Mouse (Mus musculus) heart, embryonic 15.5 days (tissue): ENCODE data around the gene Atxn1l. TPM values are rescaled to one million over a fixed set of nuclear protein-coding genes. Genes with fewer than 3 reads are reported as not detected.
A peak's percentile ranks its signal among the peaks of the same experiment; 100 is the strongest.
"Not testable (repeated sequence)": the region's sequence is repeated elsewhere in the genome, so short reads cannot be mapped to it uniquely, and the experiment has no call there.

Source experiments
- ATAC-seq: fragments of 200-750 bp; cut with Nextera tagmentation; replicated peaks from 2 replicates; pipeline ENCODE4 v1.8.0; 2017; ENCODE audit warnings: low read depth, moderate TSS enrichment; ENCODE audit not compliant: insufficient number of reproducible peaks, insufficient read depth, low FRiP score
- H3K27ac ChIP-seq: fragments of 300-500 bp; sonication (generic); 2 replicates; pipeline ENCODE4 v1.5.1; 2015; ENCODE audit warnings: mild to moderate bottlenecking, inconsistent platforms
- H3K27me3 ChIP-seq: fragments of 300-500 bp; sonication (generic); 2 replicates; pipeline ENCODE4 v1.6.1; 2015; ENCODE audit warnings: inconsistent platforms
- H3K36me3 ChIP-seq: fragments of 300-500 bp; sonication (generic); 2 replicates; pipeline ENCODE4 v1.6.1; 2015; ENCODE audit warnings: mild to moderate bottlenecking, inconsistent platforms
- H3K4me1 ChIP-seq: fragments of 300-500 bp; sonication (generic); replicated peaks from 2 replicates; pipeline ENCODE4 v1.6.1; 2015; ENCODE audit warnings: inconsistent platforms
- H3K4me2 ChIP-seq: fragments of 300-500 bp; sonication (generic); 2 replicates; pipeline ENCODE4 v1.6.1; 2015; ENCODE audit warnings: inconsistent platforms, mild to moderate bottlenecking, moderate library complexity
- H3K4me3 ChIP-seq: fragments of 300-500 bp; sonication (generic); 2 replicates; pipeline ENCODE4 v1.5.1; 2015; ENCODE audit warnings: mild to moderate bottlenecking, inconsistent platforms
- H3K9ac ChIP-seq: fragments of 300-500 bp; sonication (generic); 2 replicates; pipeline ENCODE4 v1.6.1; 2015; ENCODE audit warnings: mild to moderate bottlenecking, inconsistent platforms
- H3K9me3 ChIP-seq: fragments of 300-500 bp; sonication (generic); replicated peaks from 2 replicates; pipeline ENCODE4 v1.6.1; 2016; ENCODE audit warnings: inconsistent platforms
- WGBS: fragments of 180-500 bp; shearing (Covaris S2); methylation state at CpG from one replicate; pipeline ENCODE4 v1.1.7; 2015; ENCODE audit warnings: mixed read lengths; 5-methylcytosine and 5-hydroxymethylcytosine counted together
- polyA plus RNA-seq: library from polyadenylated mRNA; unstranded; fragments of >200 nt; fragmentation: Nextera tagmentation; extraction: Ambion mirVana; gene quantifications from 2 replicates; pipeline ENCODE4 v1.2.1, GENCODE M21; 2015

Gene Atxn1l
- polyA plus RNA-seq, 1 experiment from 2014 or later, result 4.4 TPM

- Histone ChIP-seq H3K4me2 (no peak overlapping the region), H3K27ac (no peak overlapping the region), H3K9me3 (peaks cover 3% of the 10 kb centered on the region; the same call in 1 of the 2 replicates), H3K36me3 (no peaks in the 10 kb centered on the region), H3K27me3 (no peaks in the 10 kb centered on the region), H3K4me1 (no peaks in the 10 kb centered on the region), H3K4me3 (no peak overlapping the region), H3K9ac (no peak overlapping the region)
- ATAC-seq, result no peak
- 85% methylated on average over 7 of the region's 7 CpGs for WGBS
Measured at GRCm38 (mm10) chr8:109759426-109759825, 21.9 kb upstream of the Atxn1l start.

DNA sequence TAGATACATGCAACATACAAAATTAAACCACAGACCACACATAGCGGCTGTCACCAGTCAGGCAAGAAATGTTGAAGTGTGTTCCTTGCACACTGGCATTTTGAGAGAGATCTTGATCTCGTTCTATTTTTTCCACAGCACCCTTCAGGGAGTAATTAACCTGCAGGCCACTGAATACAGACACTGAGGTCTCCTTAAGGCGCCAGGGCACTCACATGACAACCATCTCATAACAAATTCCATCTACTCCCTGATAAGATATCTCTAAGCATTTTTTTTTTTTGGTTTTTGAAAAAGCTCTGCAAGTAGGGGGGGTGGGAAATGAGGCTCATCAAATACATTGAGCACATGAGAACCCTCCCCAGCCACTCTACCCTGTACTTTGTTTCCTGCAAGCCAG, 19.3 kb upstream of the Atxn1l start:
- Histone ChIP-seq H3K27me3 (no peaks in the 10 kb centered on the region), H3K4me1 (no peaks in the 10 kb centered on the region), H3K9ac (no peak overlapping the region), H3K9me3 (no peaks in the 10 kb centered on the region), H3K27ac (no peak overlapping the region), H3K4me3 (no peak overlapping the region), H3K4me2 (no peak overlapping the region), H3K36me3 (no peaks in the 10 kb centered on the region)
- 66% methylated on average over 3 of the region's 3 CpGs for WGBS
- ATAC-seq, result no peak

GRCm38 (mm10) chr8:109755554-109755953, 18.0 kb upstream of the Atxn1l start:
- not testable (repeated sequence) for H3K9me3 ChIP-seq, ATAC-seq, H3K36me3 ChIP-seq, H3K27me3 ChIP-seq, H3K4me3 ChIP-seq, H3K9ac ChIP-seq, H3K4me1 ChIP-seq, H3K4me2 ChIP-seq, H3K27ac ChIP-seq
- 76% methylated on average over 4 of the region's 4 CpGs for WGBS

- Histone ChIP-seq H3K4me3 (no peak overlapping the region), H3K9ac (no peak overlapping the region), H3K27me3 (no peaks in the 10 kb centered on the region), H3K4me1 (no peaks in the 10 kb centered on the region), H3K9me3 (no peaks in the 10 kb centered on the region), H3K4me2 (no peak overlapping the region), H3K27ac (no peak overlapping the region), H3K36me3 (no peaks in the 10 kb centered on the region)
- no peak for ATAC-seq
- 77% methylated on average over 8 of the region's 8 CpGs for WGBS
Measured at GRCm38 (mm10) chr8:109754696-109755095, 17.2 kb upstream of the Atxn1l start.

DNA sequence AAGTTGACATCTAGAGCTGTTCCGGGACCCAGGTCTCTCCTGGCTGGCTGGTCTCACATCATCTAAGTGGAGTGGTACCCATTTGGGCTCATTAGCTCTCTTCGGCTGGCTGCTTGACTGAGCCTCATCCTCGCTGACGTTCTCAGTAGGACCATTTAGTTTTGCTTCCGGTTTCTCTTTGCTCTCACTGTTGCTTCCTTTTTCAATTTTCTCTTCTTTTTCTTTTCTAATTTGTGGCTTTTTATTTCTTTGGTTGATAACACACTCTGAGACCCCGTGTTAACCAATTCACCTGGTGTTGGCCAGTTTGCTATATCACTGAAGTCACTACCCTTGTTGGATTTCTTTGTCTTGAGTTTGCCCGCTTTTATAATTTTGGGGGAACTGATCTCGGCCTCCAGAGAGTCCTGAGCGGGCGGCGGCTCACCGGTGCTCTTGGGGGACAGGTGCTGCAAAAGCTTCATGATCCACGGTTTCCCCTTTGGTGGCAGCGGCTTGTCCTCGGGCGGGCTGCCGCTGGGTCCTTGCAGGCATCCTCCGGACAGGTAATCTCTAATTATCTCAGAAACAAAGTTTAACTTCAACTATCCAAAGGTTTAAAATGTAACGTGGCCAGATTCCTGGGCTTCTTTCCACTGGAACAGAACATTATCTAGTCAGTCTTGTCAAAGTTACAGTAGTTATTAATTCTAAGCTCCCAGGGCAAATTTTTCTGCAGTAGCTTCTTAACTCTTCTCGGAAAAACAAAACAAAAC, 14.4 kb upstream of the Atxn1l start:
- ATAC-seq, result no peak
- WGBS, result 84% methylated on average over 20 of the region's 20 CpGs

GRCm38 (mm10) chr8:109750699-109751098, 13.2 kb upstream of the Atxn1l start:
- Histone ChIP-seq H3K9me3 (no peaks in the 10 kb centered on the region), H3K9ac (no peak overlapping the region), H3K27ac (no peak overlapping the region), H3K36me3 (no peaks in the 10 kb centered on the region), H3K27me3 (no peaks in the 10 kb centered on the region), H3K4me3 (no peak overlapping the region), H3K4me1 (no peaks in the 10 kb centered on the region), H3K4me2 (no peak overlapping the region)
- WGBS, result 65% methylated on average over 12 of the region's 12 CpGs
- no peak for ATAC-seq

More for the DNA sequence above, 14.4 kb upstream of the Atxn1l start:
- Histone ChIP-seq H3K27me3 (no peaks in the 10 kb centered on the region), H3K9me3 (no peaks in the 10 kb centered on the region), H3K27ac (no peak overlapping the region), H3K4me2 (no peak overlapping the region), H3K36me3 (no peaks in the 10 kb centered on the region), H3K9ac (no peak overlapping the region), H3K4me1 (no peaks in the 10 kb centered on the region), H3K4me3 (no peak overlapping the region)

- Histone ChIP-seq H3K9ac (no peak overlapping the region), H3K27me3 (no peaks in the 10 kb centered on the region), H3K36me3 (no peaks in the 10 kb centered on the region), H3K4me3 (no peak overlapping the region), H3K4me1 (no peaks in the 10 kb centered on the region), H3K9me3 (no peaks in the 10 kb centered on the region), H3K27ac (no peak overlapping the region), H3K4me2 (no peak overlapping the region)
- WGBS, result 43% methylated on average over 5 of the region's 5 CpGs
- no peak for ATAC-seq
Measured at GRCm38 (mm10) chr8:109750274-109750673, 12.7 kb upstream of the Atxn1l start.

GRCm38 (mm10) chr8:109747468-109748199, 10.1 kb upstream of the Atxn1l start:
- ATAC-seq, result no peak
- no peaks in the 10 kb centered on the region for H3K9me3 ChIP-seq
- 79% methylated on average over 12 of the region's 12 CpGs for WGBS

GRCm38 (mm10) chr8:109738049-109738380, 476 bp upstream of the Atxn1l start:
- H3K4me3 ChIP-seq, result peak overlapping the region; percentile 98
- H3K9me3 ChIP-seq, result no peaks in the 10 kb centered on the region
- H3K27me3 ChIP-seq, result no peaks in the 10 kb centered on the region
- H3K4me2 ChIP-seq, result peak overlapping the region; percentile 79
- H3K9ac ChIP-seq, result peak overlapping the region; percentile 99; the same call in 1 of the 2 replicates
- H3K27ac ChIP-seq, result peak overlapping the region; percentile 85
- H3K36me3 ChIP-seq, result peaks cover 14% of the 10 kb centered on the region
- 90% methylated on average over 1 of the region's 1 CpGs for WGBS
- ATAC-seq, result no peak
- H3K4me1 ChIP-seq, result peaks cover 17% of the 10 kb centered on the region

More at GRCm38 (mm10) chr8:109747468-109748199, 10.1 kb upstream of the Atxn1l start:
- Histone ChIP-seq H3K27me3 (no peaks in the 10 kb centered on the region), H3K9ac (no peak overlapping the region), H3K4me1 (no peaks in the 10 kb centered on the region), H3K27ac (no peak overlapping the region), H3K36me3 (no peaks in the 10 kb centered on the region), H3K4me2 (no peak overlapping the region), H3K4me3 (no peak overlapping the region)

DNA sequence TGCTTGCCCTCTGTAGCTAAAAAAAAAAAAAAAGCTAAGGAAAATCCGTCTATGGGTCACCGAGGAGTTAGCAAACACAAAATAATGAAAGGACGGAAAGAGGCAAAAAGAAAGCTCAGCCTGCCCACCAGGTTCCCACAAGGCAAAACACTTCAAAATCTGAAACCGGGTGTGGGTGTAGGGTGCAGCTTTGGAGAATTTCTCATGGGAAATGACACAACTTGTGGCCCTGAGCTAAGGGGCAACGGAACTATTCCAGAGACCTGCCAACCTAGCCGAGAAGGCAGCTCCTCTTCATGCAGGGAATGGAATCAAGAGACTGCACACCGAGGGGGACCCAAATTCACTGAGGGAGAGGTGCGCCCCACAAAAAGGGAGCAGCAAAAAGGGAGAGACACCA, 720 bp downstream of the Atxn1l start:
- Histone ChIP-seq H3K9me3 (no peaks in the 10 kb centered on the region), H3K4me1 (peaks cover 17% of the 10 kb centered on the region), H3K36me3 (peaks cover 26% of the 10 kb centered on the region), H3K4me3 (peak overlapping the region; percentile 98), H3K4me2 (peak overlapping the region; percentile 79), H3K27ac (peak overlapping the region; percentile 85), H3K9ac (peak overlapping the region; percentile 99), H3K27me3 (no peaks in the 10 kb centered on the region)
- no peak for ATAC-seq
- WGBS, result 6% methylated on average over 8 of the region's 8 CpGs

- no peak overlapping the region for H3K4me3 ChIP-seq
- H3K27ac ChIP-seq, result no peak overlapping the region
- ATAC-seq, result no peak
- H3K36me3 ChIP-seq, result peaks cover 35% of the 10 kb centered on the region
- H3K4me2 ChIP-seq, result no peak overlapping the region
- H3K27me3 ChIP-seq, result no peaks in the 10 kb centered on the region
- H3K9ac ChIP-seq, result no peak overlapping the region
- 60% methylated on average over 3 of the region's 3 CpGs for WGBS
- peaks cover 17% of the 10 kb centered on the region for H3K4me1 ChIP-seq
- no peaks in the 10 kb centered on the region for H3K9me3 ChIP-seq
Measured at GRCm38 (mm10) chr8:109734018-109734417, 3.5 kb downstream of the Atxn1l start.

- Histone ChIP-seq H3K4me3 (no peak overlapping the region), H3K9ac (no peak overlapping the region), H3K27me3 (no peaks in the 10 kb centered on the region), H3K36me3 (peaks cover 41% of the 10 kb centered on the region), H3K9me3 (no peaks in the 10 kb centered on the region), H3K4me2 (no peak overlapping the region), H3K27ac (no peak overlapping the region), H3K4me1 (peaks cover 6% of the 10 kb centered on the region)
- ATAC-seq, result no peak
- 75% methylated on average over 3 of the region's 3 CpGs for WGBS
Measured at GRCm38 (mm10) chr8:109731012-109731411, 6.5 kb downstream of the Atxn1l start.
